Mouse (Mus musculus) thymus, adult 2 months (tissue): ENCODE data around the gene Whrn.

Experiments used
- CTCF ChIP-seq: fragments of 200-500 bp; IDR thresholded peaks from 2 replicates; pipeline ENCODE4 v1.5.1; 2012; ENCODE audit warnings: mild to moderate bottlenecking, control low read depth, low read length, moderate library complexity, borderline replicate concordance; ENCODE audit not compliant: control insufficient read depth, poor library complexity, insufficient read depth; ENCODE audit errors: extremely low read depth
- POLR2A ChIP-seq: fragments of 200-500 bp; IDR thresholded peaks from 2 replicates; pipeline ENCODE4 v1.6.1; 2012; ENCODE audit warnings: mild to moderate bottlenecking, low read length, control low read depth, moderate library complexity; ENCODE audit not compliant: control insufficient read depth, poor library complexity, insufficient read depth; ENCODE audit errors: extremely low read depth

GRCm38 (mm10) chr4:63486523-63486922 lies 9.3 kb downstream of the Whrn start:
- TF ChIP-seq CTCF (no peak), POLR2A (no peak)
